11 mouse cellular contexts compared by ENCODE assay signal in the genomic region with DNA sequence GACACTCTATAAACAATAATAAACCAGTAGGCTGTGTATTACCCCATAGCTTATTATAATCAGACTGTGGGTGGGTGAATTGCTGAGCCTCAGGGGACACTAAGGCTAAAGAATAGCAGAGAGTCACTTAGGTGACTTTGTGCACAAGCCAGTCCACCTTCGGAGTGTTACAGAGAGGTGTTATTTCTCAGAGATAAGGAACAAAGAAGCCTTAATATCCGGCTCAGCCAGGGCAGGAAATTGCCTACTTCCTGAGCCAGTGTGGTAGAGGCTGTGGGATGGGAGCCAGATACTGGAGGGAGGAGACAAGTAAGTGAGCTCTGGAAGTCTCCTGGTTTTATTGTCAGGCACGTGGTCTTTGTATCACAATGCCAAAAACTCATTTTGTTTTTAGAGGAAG. TPM values are rescaled to one million over a fixed set of nuclear protein-coding genes. Genes with fewer than 3 reads are reported as not detected.
A peak's percentile ranks its signal among the peaks of the same experiment; 100 is the strongest.
DNase-seq lines count a peak whose midpoint lies in the region; ATAC-seq lines count a peak whose summit lies in the region.
"Had no signal": no experiment of that assay in that cellular context is flagged by ENCODE, and none has a peak within 500 bp of the region (broad histone marks: within the 10 kb centered on the region; RNA-seq: fewer than 3 reads in every experiment).

No protein-coding gene starts in this region.

- no peak overlapping the region for H3K27ac ChIP-seq in lung, embryonic 16.5 days (ENCODE audit: low read length)
- no peak overlapping the region for H3K27ac ChIP-seq in forebrain, embryonic 16.5 days (ENCODE audit: low read length)
- H3K27ac ChIP-seq: liver, embryonic 12.5 days had no signal

- H3K4me1 ChIP-seq in lung, embryonic 16.5 days (replicated peaks; ENCODE audit: control insufficient read depth, insufficient read depth, low read length): peaks cover 3% of the 10 kb centered on the region
- H3K4me1 ChIP-seq in forebrain, embryonic 16.5 days (replicated peaks; ENCODE audit: control insufficient read depth, insufficient read depth, low read length): no peaks in the 10 kb centered on the region

- 2% methylated on average over 3 of the region's 3 CpGs for WGBS in lung, embryonic 16.5 days
- WGBS in forebrain, embryonic 16.5 days: 44% methylated on average over 3 of the region's 3 CpGs

- no peaks in the 10 kb centered on the region for H3K9me3 ChIP-seq in lung, embryonic 16.5 days (ENCODE audit: control insufficient read depth, low read length)
- no peaks in the 10 kb centered on the region for H3K9me3 ChIP-seq in forebrain, embryonic 16.5 days (ENCODE audit: control insufficient read depth, low read length)
- H3K9me3 ChIP-seq: liver, embryonic 12.5 days had no signal

- peak; percentile 7 for DNase-seq in gastrocnemius, postnatal 14 days
- DNase-seq in gastrocnemius, adult 8-10 months (ENCODE audit: low spot score in 2 of 2): no peak
- peak; percentile 49 for DNase-seq in embryo, embryonic 11 days
- DNase-seq in ovary, postnatal 10 days (ENCODE audit: low spot score): no peak
- DNase-seq: gastrocnemius, postnatal 36 days had no signal

- no peaks in the 10 kb centered on the region for H3K27me3 ChIP-seq in lung, embryonic 16.5 days (ENCODE audit: control insufficient read depth, insufficient read depth, low read depth, low read length)
- H3K27me3 ChIP-seq in forebrain, embryonic 16.5 days (replicated peaks; ENCODE audit: control insufficient read depth, insufficient read depth, low read length): no peaks in the 10 kb centered on the region
- H3K27me3 ChIP-seq: CH12.LX; liver, embryonic 12.5 days had no signal

- no peak overlapping the region for H3K9ac ChIP-seq in lung, embryonic 16.5 days (ENCODE audit: low read length)
- H3K9ac ChIP-seq in forebrain, embryonic 16.5 days (replicated peaks; ENCODE audit: low read depth, low read length): no peak overlapping the region
- H3K9ac ChIP-seq: liver, embryonic 12.5 days had no signal

- no peak overlapping the region for H3K4me2 ChIP-seq in lung, embryonic 16.5 days (ENCODE audit: low read depth, low read length)
- H3K4me2 ChIP-seq in forebrain, embryonic 16.5 days (ENCODE audit: low read length): no peak overlapping the region
- H3K4me2 ChIP-seq: liver, embryonic 12.5 days had no signal

- H3K4me3 ChIP-seq in lung, embryonic 16.5 days (ENCODE audit: low read length): no peak overlapping the region
- no peak overlapping the region for H3K4me3 ChIP-seq in forebrain, embryonic 16.5 days (replicated peaks; ENCODE audit: low read length)
- H3K4me3 ChIP-seq: liver, embryonic 12.5 days had no signal

- H3K36me3 ChIP-seq in lung, embryonic 16.5 days (ENCODE audit: control insufficient read depth, insufficient read depth, low read length): no peaks in the 10 kb centered on the region
- H3K36me3 ChIP-seq in forebrain, embryonic 16.5 days (ENCODE audit: control insufficient read depth, insufficient read depth): no peaks in the 10 kb centered on the region
- H3K36me3 ChIP-seq: liver, embryonic 12.5 days had no signal

- peak; percentile 95 to 98 for ATAC-seq in hematopoietic stem cell, adult 5-6 weeks (replicated peaks in 1 of 2; ENCODE audit: insufficient read depth in 1 of 2, low FRiP score in 2 of 2, low TSS enrichment in 1 of 2, low read depth in 1 of 2, poor library complexity in 2 of 2, severe bottlenecking in 2 of 2)
- ATAC-seq in lung, embryonic 16.5 days (ENCODE audit: low read depth): peak; percentile 87
- no peak for ATAC-seq in forebrain, embryonic 16.5 days
- ATAC-seq in erythroblast, adult 5-6 weeks (replicated peaks; ENCODE audit: low FRiP score, poor library complexity, severe bottlenecking): no peak
- ATAC-seq: liver, embryonic 12.5 days had no signal

- intact Hi-C loops in gastrocnemius, postnatal 14 days (cut with DNase I; ENCODE audit: low total_unique reads): no loop called here

RNA-seq across cellular contexts. Expression of a gene that starts 40.4 kb away (rescaled TPM):
- 1 to 10 TPM; 2.9 to 4.9 TPM for total RNA-seq in gastrocnemius, postnatal 14 days (2021)
- total RNA-seq in gastrocnemius, adult 8-10 months (2022): 1 to 10 TPM; 2.0 to 2.4 (median 2.3) TPM
- total RNA-seq in hematopoietic stem cell, adult 5-6 weeks (2017): 12.2 and 14.5 TPM in 2 replicates
- 19.8 and 24.2 TPM in 2 replicates for polyA plus RNA-seq in lung, embryonic 16.5 days (2015; fragmentation: Nextera tagmentation; extraction: Ambion mirVana)
- polyA plus RNA-seq in forebrain, embryonic 16.5 days (2015; fragmentation: Nextera tagmentation; extraction: Ambion mirVana): 25.2 and 27.9 TPM in 2 replicates
- 0.38 and 1.0 TPM in 2 replicates for total RNA-seq in erythroblast, adult 5-6 weeks (2015; ENCODE audit: low replicate concordance)
- 2.9 and 3.1 TPM in 2 replicates for total RNA-seq in erythroblast, adult 5-6 weeks (2017; ENCODE audit: low replicate concordance)

Comparison
In these comparisons a context has a peak if more than half of its experiments do, and no peak if none do; other contexts are left out.
1. DNase-seq: peak in gastrocnemius, postnatal 14 days (single experiment) and embryo, embryonic 11 days (single experiment); none in gastrocnemius, adult 8-10 months (0 of 2) and ovary, postnatal 10 days (single experiment).
2. ATAC-seq: peak in hematopoietic stem cell, adult 5-6 weeks (2 of 2) and lung, embryonic 16.5 days (single experiment); none in forebrain, embryonic 16.5 days (single experiment) and erythroblast, adult 5-6 weeks (single experiment).